Mouse (Mus musculus) stomach, embryonic 16.5 days (tissue): Measurements from ENCODE around the gene Gfod2. TPM values are rescaled to one million over a fixed set of nuclear protein-coding genes. Genes with fewer than 3 reads are reported as not detected.

Source experiments
- ATAC-seq: fragments of 200-750 bp; cut with Nextera tagmentation; 2 replicates; pipeline ENCODE4 v1.8.0; 2017; ENCODE audit warnings: moderate number of reproducible peaks, moderate TSS enrichment; ENCODE audit not compliant: insufficient read depth, low FRiP score
- H3K27ac ChIP-seq: fragments of 300-500 bp; sonication (generic); 2 replicates; pipeline ENCODE4 v1.5.1; 2014; ENCODE audit warnings: low read length
- H3K27me3 ChIP-seq: fragments of 300-500 bp; sonication (generic); 2 replicates; pipeline ENCODE4 v1.6.1; 2014; ENCODE audit warnings: low read length, control low read depth, mixed read lengths; ENCODE audit not compliant: control insufficient read depth, insufficient read depth
- H3K36me3 ChIP-seq: fragments of 300-500 bp; sonication (generic); 2 replicates; pipeline ENCODE4 v1.6.1; 2014; ENCODE audit warnings: low read length; ENCODE audit not compliant: control insufficient read depth, insufficient read depth
- H3K4me1 ChIP-seq: fragments of 300-500 bp; sonication (generic); 2 replicates; pipeline ENCODE4 v1.6.1; 2014; ENCODE audit warnings: low read length, control low read depth, mixed read lengths; ENCODE audit not compliant: control insufficient read depth, insufficient read depth
- H3K4me2 ChIP-seq: fragments of 300-500 bp; sonication (generic); 2 replicates; pipeline ENCODE4 v1.6.1; 2014; ENCODE audit warnings: low read depth, low read length, mixed read lengths
- H3K4me3 ChIP-seq: fragments of 300-500 bp; sonication (generic); replicated peaks from 2 replicates; pipeline ENCODE4 v1.5.1; 2014; ENCODE audit warnings: mild to moderate bottlenecking, low read length
- H3K9ac ChIP-seq: fragments of 300-500 bp; sonication (generic); 2 replicates; pipeline ENCODE4 v1.6.1; 2014; ENCODE audit warnings: low read length
- H3K9me3 ChIP-seq: fragments of 300-500 bp; sonication (generic); replicated peaks from 2 replicates; pipeline ENCODE4 v1.6.1; 2016; ENCODE audit warnings: low read length, control low read depth; ENCODE audit not compliant: control insufficient read depth
- WGBS: fragments of 180-500 bp; shearing (Covaris S2); extraction: QIAGEN DNeasy Blood & Tissue Kit; methylation state at CpG from one replicate; pipeline ENCODE4 v1.1.7; 2014; 5-methylcytosine and 5-hydroxymethylcytosine counted together
- polyA plus RNA-seq: library from polyadenylated mRNA; unstranded; fragments of >200 nt; fragmentation: Nextera tagmentation; extraction: Ambion mirVana; gene quantifications from 2 replicates; pipeline ENCODE4 v1.2.1, GENCODE M21; 2015

The Gfod2 gene
- 18.1 and 24.7 TPM in 2 replicates for polyA plus RNA-seq

GRCm38 (mm10) chr8:105758277-105759108 is at the start of gene Gfod2:
Gene Gfod2, minus strand, starts transcription at chr8:105758664.
- 2% methylated on average over 57 of the region's 57 CpGs for WGBS
- H3K4me1 ChIP-seq = no peaks in the 10 kb centered on the region; the same call in 1 of the 2 replicates
- peak within 1 kb of the TSS; percentile 63; the same call in 1 of the 2 replicates for H3K27ac ChIP-seq
- H3K9ac ChIP-seq = peak within 1 kb of the TSS; percentile 80
- H3K9me3 ChIP-seq = no peaks in the 10 kb centered on the region
- H3K4me2 ChIP-seq = peak within 1 kb of the TSS; percentile 65
- no peaks in the 10 kb centered on the region for H3K27me3 ChIP-seq
- H3K4me3 ChIP-seq = peak within 1 kb of the TSS; percentile 82
- no peaks in the 10 kb centered on the region for H3K36me3 ChIP-seq
- ATAC-seq = peak; percentile 98

GRCm38 (mm10) chr8:105807766-105808165 is 49.3 kb upstream of the Gfod2 start:
- 85% methylated on average over 5 of the region's 5 CpGs for WGBS
- Histone ChIP-seq H3K27ac (no peak overlapping the region), H3K9me3 (no peaks in the 10 kb centered on the region), H3K4me1 (no peaks in the 10 kb centered on the region; the same call in 1 of the 2 replicates), H3K27me3 (no peaks in the 10 kb centered on the region), H3K4me2 (no peak overlapping the region), H3K36me3 (no peaks in the 10 kb centered on the region), H3K4me3 (no peak overlapping the region), H3K9ac (no peak overlapping the region)
- no peak for ATAC-seq

GRCm38 (mm10) chr8:105805964-105806363 is 47.5 kb upstream of the Gfod2 start:
- Histone ChIP-seq H3K9me3 (no peaks in the 10 kb centered on the region), H3K27me3 (no peaks in the 10 kb centered on the region), H3K4me3 (no peak overlapping the region), H3K4me1 (peaks cover 2% of the 10 kb centered on the region; the same call in 1 of the 2 replicates), H3K9ac (no peak overlapping the region), H3K36me3 (no peaks in the 10 kb centered on the region), H3K4me2 (no peak overlapping the region), H3K27ac (peak overlapping the region; percentile 67; the same call in 1 of the 2 replicates)
- 76% methylated on average over 1 of the region's 1 CpGs for WGBS
- ATAC-seq = no peak

DNA sequence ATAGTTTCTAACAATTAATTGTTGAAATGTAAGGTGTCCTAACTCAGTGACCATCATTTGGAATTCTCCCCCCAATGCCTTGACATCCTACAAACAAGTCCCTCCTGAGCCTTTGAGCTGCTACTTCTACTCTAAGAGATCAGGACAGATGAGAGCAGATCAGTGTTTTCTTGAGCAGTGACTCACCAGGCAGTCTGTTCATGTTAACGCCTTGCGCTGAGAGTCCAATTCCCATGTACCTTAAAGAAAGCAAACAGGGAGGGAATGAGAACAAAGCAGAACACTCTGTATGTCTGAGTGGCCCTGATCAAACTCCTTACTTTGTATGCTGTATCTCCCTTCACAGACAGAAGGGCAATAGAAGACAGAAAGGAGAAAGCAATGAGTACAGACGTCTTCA is 46.9 kb upstream of the Gfod2 start:
- no peaks in the 10 kb centered on the region for H3K36me3 ChIP-seq
- H3K27me3 ChIP-seq = no peaks in the 10 kb centered on the region
- no peak overlapping the region; the same call in 1 of the 2 replicates for H3K9ac ChIP-seq
- peaks cover 7% of the 10 kb centered on the region; the same call in 1 of the 2 replicates for H3K4me1 ChIP-seq
- peak overlapping the region; percentile 67 for H3K27ac ChIP-seq
- ATAC-seq = no peak
- H3K9me3 ChIP-seq = no peaks in the 10 kb centered on the region
- WGBS = 65% methylated on average over 3 of the region's 3 CpGs
- H3K4me3 ChIP-seq = no peak overlapping the region
- H3K4me2 ChIP-seq = no peak overlapping the region

DNA sequence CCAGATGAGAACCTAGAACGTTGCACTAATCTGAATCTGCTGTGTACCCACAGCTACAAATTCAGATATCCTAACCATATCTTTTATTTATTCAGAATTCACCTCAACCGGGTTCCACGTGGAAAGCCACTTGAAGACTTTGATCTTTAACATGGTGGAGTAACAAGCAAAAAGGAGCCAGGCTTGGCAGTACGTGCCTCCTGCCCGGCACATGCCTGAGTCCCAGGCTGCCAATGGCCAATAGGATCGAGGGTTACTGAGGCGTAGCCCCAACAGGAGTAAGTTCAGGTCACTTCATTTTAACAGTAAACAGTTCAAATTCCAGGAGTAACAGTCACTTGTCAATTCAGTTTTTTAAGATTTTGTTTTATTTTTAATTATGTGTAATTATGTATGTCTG is 46.3 kb upstream of the Gfod2 start:
- ATAC-seq = no peak
- Histone ChIP-seq H3K9ac (no peak overlapping the region), H3K9me3 (no peaks in the 10 kb centered on the region), H3K27ac (0 out of 2 replicates have a peak overlapping the region, but pooled peaks have one; percentile 67), H3K36me3 (no peaks in the 10 kb centered on the region), H3K4me2 (no peak overlapping the region), H3K4me1 (peaks cover 10% of the 10 kb centered on the region; the same call in 1 of the 2 replicates), H3K4me3 (no peak overlapping the region), H3K27me3 (no peaks in the 10 kb centered on the region)
- WGBS = 80% methylated on average over 7 of the region's 7 CpGs

GRCm38 (mm10) chr8:105801153-105801904 is 42.9 kb upstream of the Gfod2 start:
- no peak for ATAC-seq
- Histone ChIP-seq H3K9me3 (no peaks in the 10 kb centered on the region), H3K27ac (peak overlapping the region; percentile 10; the same call in 1 of the 2 replicates), H3K4me1 (peaks cover 25% of the 10 kb centered on the region; the same call in 1 of the 2 replicates), H3K4me3 (no peak overlapping the region), H3K4me2 (no peak overlapping the region), H3K27me3 (no peaks in the 10 kb centered on the region), H3K36me3 (no peaks in the 10 kb centered on the region), H3K9ac (no peak overlapping the region)
- WGBS = 85% methylated on average over 6 of the region's 6 CpGs

DNA sequence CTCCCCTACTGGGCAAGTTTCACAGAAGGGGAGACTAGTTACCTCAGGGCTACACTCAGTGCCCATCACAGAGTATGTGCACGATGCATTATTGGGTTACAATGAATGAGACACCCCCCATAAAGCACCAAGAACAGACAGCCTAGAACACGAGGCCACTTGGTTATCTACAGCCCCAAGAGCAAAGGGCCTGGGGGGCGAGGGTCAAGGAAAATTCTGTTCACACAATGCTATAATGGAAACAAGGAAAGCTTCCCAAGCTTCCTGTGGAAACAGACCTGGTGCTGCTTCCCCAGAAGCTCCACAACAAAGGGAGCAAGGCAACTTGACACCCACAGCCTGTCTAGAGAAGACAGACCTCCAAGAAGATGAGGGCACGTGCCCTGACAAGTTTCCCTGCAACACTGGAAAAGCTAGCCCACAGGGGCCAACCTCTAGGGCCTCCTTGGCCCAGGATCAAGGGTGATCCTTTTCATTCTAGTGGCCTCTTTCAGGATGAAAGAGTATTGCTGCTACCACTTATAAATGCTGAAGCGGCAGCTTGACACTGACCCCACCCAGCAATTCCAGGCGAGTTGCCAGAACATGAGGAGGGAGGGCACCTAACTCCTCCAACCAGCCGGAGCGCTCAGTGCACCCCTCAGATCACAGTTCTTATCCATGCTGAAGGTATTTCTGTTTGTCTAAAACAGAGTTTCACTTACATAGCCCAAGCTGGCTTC is 40.8 kb upstream of the Gfod2 start:
- peak overlapping the region; percentile 81 for H3K27ac ChIP-seq
- 33% methylated on average over 8 of the region's 8 CpGs for WGBS
- peak overlapping the region; percentile 13; the same call in 1 of the 2 replicates for H3K4me2 ChIP-seq
- no peak overlapping the region for H3K4me3 ChIP-seq
- H3K4me1 ChIP-seq = peaks cover 25% of the 10 kb centered on the region; the same call in 1 of the 2 replicates
- no peaks in the 10 kb centered on the region for H3K27me3 ChIP-seq
- peak; percentile 80; the same call in 1 of the 2 replicates for ATAC-seq
- no peak overlapping the region for H3K9ac ChIP-seq
- no peaks in the 10 kb centered on the region for H3K9me3 ChIP-seq
- H3K36me3 ChIP-seq = no peaks in the 10 kb centered on the region

- H3K4me2 ChIP-seq = no peak overlapping the region
- H3K9me3 ChIP-seq = no peaks in the 10 kb centered on the region
- 82% methylated on average over 5 of the region's 5 CpGs for WGBS
- no peak overlapping the region for H3K9ac ChIP-seq
- peak overlapping the region; percentile 81 for H3K27ac ChIP-seq
- H3K36me3 ChIP-seq = no peaks in the 10 kb centered on the region
- peaks cover 25% of the 10 kb centered on the region; the same call in 1 of the 2 replicates for H3K4me1 ChIP-seq
- ATAC-seq = no peak
- no peak overlapping the region for H3K4me3 ChIP-seq
- no peaks in the 10 kb centered on the region for H3K27me3 ChIP-seq
Observed at GRCm38 (mm10) chr8:105798408-105798807, 39.9 kb upstream of the Gfod2 start.
